Mouse (Mus musculus) WW6 (cell line): ENCODE measurements around the gene Arfgap2.

ENCODE experiments used
- DNase-seq: peaks from one replicate; pipeline ENCODE4 v3.0.0-alpha.2; 2013; ENCODE audit warnings: low read depth, low spot score

Arfgap2 gene

GRCm38 (mm10) chr2:91259493-91259892, 5.3 kb upstream of the Arfgap2 start:
- no peak for DNase-seq

- no peak for DNase-seq
Measured at GRCm38 (mm10) chr2:91263692-91264660, 798 bp upstream of the Arfgap2 start.

- no peak for DNase-seq
Measured at GRCm38 (mm10) chr2:91268042-91268441, 3.3 kb downstream of the Arfgap2 start.

GRCm38 (mm10) chr2:91268706-91269105, 3.9 kb downstream of the Arfgap2 start:
- no peak for DNase-seq

GRCm38 (mm10) chr2:91269687-91270133, 4.9 kb downstream of the Arfgap2 start:
- DNase-seq = no peak

GRCm38 (mm10) chr2:91278749-91279371, 14.1 kb downstream of the Arfgap2 start:
- peak; percentile 33 for DNase-seq

- no peak for DNase-seq
Measured at GRCm38 (mm10) chr2:91279372-91279755, 14.6 kb downstream of the Arfgap2 start.

- DNase-seq = no peak
Measured at GRCm38 (mm10) chr2:91281366-91281765, 16.6 kb downstream of the Arfgap2 start.

GRCm38 (mm10) chr2:91283972-91284371, 19.2 kb downstream of the Arfgap2 start:
- DNase-seq = no peak

GRCm38 (mm10) chr2:91284375-91285199, 19.8 kb downstream of the Arfgap2 start:
- no peak for DNase-seq

- DNase-seq = no peak
Measured at GRCm38 (mm10) chr2:91285885-91286505, 21.2 kb downstream of the Arfgap2 start.

- no peak for DNase-seq
Measured at GRCm38 (mm10) chr2:91287563-91287962, 22.8 kb downstream of the Arfgap2 start.

GRCm38 (mm10) chr2:91291197-91292007, 26.6 kb downstream of the Arfgap2 start:
- no peak for DNase-seq

GRCm38 (mm10) chr2:91294226-91294625, 29.5 kb downstream of the Arfgap2 start:
- no peak for DNase-seq

- DNase-seq = no peak
Measured at GRCm38 (mm10) chr2:91295895-91296294, 31.1 kb downstream of the Arfgap2 start.

GRCm38 (mm10) chr2:91299156-91299555, 34.4 kb downstream of the Arfgap2 start:
- DNase-seq = no peak

- no peak for DNase-seq
Measured at GRCm38 (mm10) chr2:91300784-91301183, 36.0 kb downstream of the Arfgap2 start.

- DNase-seq = no peak
Measured at GRCm38 (mm10) chr2:91301836-91302235, 37.1 kb downstream of the Arfgap2 start.

GRCm38 (mm10) chr2:91302845-91303244, 38.1 kb downstream of the Arfgap2 start:
- no peak for DNase-seq

GRCm38 (mm10) chr2:91305926-91306325, 41.2 kb downstream of the Arfgap2 start:
- no peak for DNase-seq

GRCm38 (mm10) chr2:91306589-91306988, 41.8 kb downstream of the Arfgap2 start:
- DNase-seq = no peak
